Mouse (Mus musculus): ENCODE results near the gene Esrrb.
A peak's percentile ranks its signal among the peaks of the same experiment; 100 is the strongest.

Esrrb gene

GRCm38 (mm10) chr12:86360696-86361631, at the start of gene Esrrb:
TSS of gene Esrrb (plus strand) at chr12:86361117.
- DNase-seq, result no peak

GRCm38 (mm10) chr12:86320629-86321028, 40.3 kb upstream of the Esrrb start:
- no peak for DNase-seq

GRCm38 (mm10) chr12:86324297-86324696, 36.6 kb upstream of the Esrrb start:
- no peak for DNase-seq

- no peak for DNase-seq
These were observed 31.1 kb upstream of the Esrrb start for GRCm38 (mm10) chr12:86329813-86330212.

- no peak for DNase-seq
These were observed 30.2 kb upstream of the Esrrb start for GRCm38 (mm10) chr12:86330684-86331083.

- no peak for DNase-seq
These were observed 29.7 kb upstream of the Esrrb start for GRCm38 (mm10) chr12:86331248-86331647.

- peak; percentile 9 for DNase-seq
These were observed 24.7 kb upstream of the Esrrb start for GRCm38 (mm10) chr12:86336209-86336608.

GRCm38 (mm10) chr12:86336887-86337286, 24.0 kb upstream of the Esrrb start:
- DNase-seq, result no peak

GRCm38 (mm10) chr12:86349477-86349876, 11.4 kb upstream of the Esrrb start:
- no peak for DNase-seq

- DNase-seq, result no peak
These were observed 1.5 kb upstream of the Esrrb start for GRCm38 (mm10) chr12:86359406-86359805.

GRCm38 (mm10) chr12:86359873-86360272, 1.0 kb upstream of the Esrrb start:
- DNase-seq, result no peak

GRCm38 (mm10) chr12:86364285-86364684, 3.4 kb downstream of the Esrrb start:
- DNase-seq, result no peak

GRCm38 (mm10) chr12:86364756-86365155, 3.8 kb downstream of the Esrrb start:
- no peak for DNase-seq

GRCm38 (mm10) chr12:86370611-86371383, 9.9 kb downstream of the Esrrb start:
- no peak for DNase-seq

- DNase-seq, result no peak
These were observed 13.4 kb downstream of the Esrrb start for GRCm38 (mm10) chr12:86374286-86374685.

GRCm38 (mm10) chr12:86379672-86380213, 18.8 kb downstream of the Esrrb start:
- DNase-seq, result no peak

- DNase-seq, result no peak
These were observed 22.9 kb downstream of the Esrrb start for GRCm38 (mm10) chr12:86383803-86384202.

- DNase-seq, result no peak
These were observed 26.9 kb downstream of the Esrrb start for GRCm38 (mm10) chr12:86387671-86388270.

- DNase-seq, result no peak
These were observed 33.9 kb downstream of the Esrrb start for GRCm38 (mm10) chr12:86394773-86395172.

GRCm38 (mm10) chr12:86395326-86395725, 34.4 kb downstream of the Esrrb start:
- DNase-seq, result no peak

- no peak for DNase-seq
These were observed 37.8 kb downstream of the Esrrb start for GRCm38 (mm10) chr12:86398762-86399161.

GRCm38 (mm10) chr12:86402718-86403117, 41.8 kb downstream of the Esrrb start:
- peak; percentile 76 for DNase-seq

- no peak for DNase-seq
These were observed 60.6 kb downstream of the Esrrb start for GRCm38 (mm10) chr12:86421490-86421904.
